Mouse (Mus musculus): ENCODE measurements around the gene Ccnl2.

Gene Ccnl2

GRCm38 (mm10) chr4:155863001-155863400 lies 50.7 kb downstream of the Ccnl2 start, which contains the start of gene Tas1r3:
Tas1r3 (minus strand) TSS chr4:155863362.
- DNase-seq (ENCODE audit: low spot score in 2 of 2), result no peak

GRCm38 (mm10) chr4:155868614-155869298 lies 56.5 kb downstream of the Ccnl2 start:
- no peak for DNase-seq (ENCODE audit: low spot score in 2 of 2)

GRCm38 (mm10) chr4:155869317-155870033 lies 57.2 kb downstream of the Ccnl2 start, which contains the start of the genes Cptp and Ints11:
Cptp (minus strand) TSS chr4:155869440.
Ints11 (plus strand) TSS chr4:155869546.
- DNase-seq (ENCODE audit: low spot score in 2 of 2), result peak; percentile 94 to 97

- no peak for DNase-seq (ENCODE audit: low spot score in 2 of 2)
These were observed 59.1 kb downstream of the Ccnl2 start for GRCm38 (mm10) chr4:155871404-155871803.

All from urinary bladder, postnatal 36 days (tissue).